Mouse (Mus musculus) left cerebral cortex, postnatal 25 days (tissue): Measurements from ENCODE around the gene Wfdc15b. TPM values are rescaled to one million over a fixed set of nuclear protein-coding genes. Genes with fewer than 3 reads are reported as not detected.
"Not testable (repeated sequence)": the region's sequence is repeated elsewhere in the genome, so short reads cannot be mapped to it uniquely, and the experiment has no call there.

Source experiments
- DNase-seq, 2 experiments: peaks; one replicate each; pipeline ENCODE4 v3.0.0; 2022; ENCODE audit warnings: low spot score in 2 of 2, mixed read lengths in 1 of 2
- intact Hi-C: fragments of 180-260 bp; cut with DNase I; formaldehyde crosslinking; loops from one replicate; pipeline ENCODE4 v1.15.1; 2025
- total RNA-seq, 2 experiments: library from RNA; stranded (reverse); gene quantifications; 2 replicates each; pipeline ENCODE4 v1.2.3; 2021

Gene Wfdc15b
- total RNA-seq, result not detected

DNA sequence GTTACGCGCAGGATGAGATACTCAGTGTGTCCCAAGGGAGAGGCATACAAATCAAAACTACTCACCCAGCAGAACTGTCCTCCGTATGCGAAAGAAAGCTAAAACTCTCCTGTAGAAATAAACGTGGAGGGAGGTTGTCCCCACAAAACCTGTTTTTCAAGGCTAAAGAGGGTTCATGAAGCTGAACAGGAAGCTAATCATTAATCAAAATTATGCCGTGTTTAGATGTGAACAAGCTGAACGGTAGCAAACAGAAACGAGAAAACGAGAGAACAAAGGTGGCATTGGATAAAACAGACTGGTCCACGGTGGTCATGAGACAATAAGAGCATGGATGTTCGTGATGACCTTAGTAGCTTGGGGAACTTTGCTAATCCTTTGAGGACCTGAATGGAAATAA, at the start of gene Wfdc15b:
Wfdc15b (minus strand) TSS at position 139 of the 400 bp plus-strand sequence.
- DNase-seq, result no peak
- intact Hi-C loops, result no loop called here

DNA sequence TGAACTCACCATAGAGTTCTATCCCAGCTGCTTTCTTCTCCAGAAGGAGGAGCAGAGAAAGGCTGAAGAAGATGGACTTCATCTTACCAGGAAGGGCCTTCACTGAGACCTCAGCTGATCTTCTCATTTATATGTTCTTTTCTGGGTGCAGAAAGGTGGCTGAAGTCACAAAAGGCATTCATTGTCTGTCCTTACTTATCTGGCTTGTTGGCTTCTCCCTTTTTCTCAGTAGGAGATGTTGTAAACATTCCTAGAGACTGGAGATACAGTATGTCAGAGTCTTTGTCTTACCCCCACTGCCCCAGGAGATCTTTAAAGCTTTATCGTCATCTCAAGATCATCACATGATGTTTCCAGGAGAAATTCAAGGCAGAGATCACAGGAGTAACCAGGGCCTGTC, 35.1 kb upstream of the Wfdc15b start, which contains the start of gene Svs3b:
Svs3b (minus strand) TSS at position 101 of the 400 bp plus-strand sequence.
- DNase-seq, intact Hi-C loops: not testable (repeated sequence)

DNA sequence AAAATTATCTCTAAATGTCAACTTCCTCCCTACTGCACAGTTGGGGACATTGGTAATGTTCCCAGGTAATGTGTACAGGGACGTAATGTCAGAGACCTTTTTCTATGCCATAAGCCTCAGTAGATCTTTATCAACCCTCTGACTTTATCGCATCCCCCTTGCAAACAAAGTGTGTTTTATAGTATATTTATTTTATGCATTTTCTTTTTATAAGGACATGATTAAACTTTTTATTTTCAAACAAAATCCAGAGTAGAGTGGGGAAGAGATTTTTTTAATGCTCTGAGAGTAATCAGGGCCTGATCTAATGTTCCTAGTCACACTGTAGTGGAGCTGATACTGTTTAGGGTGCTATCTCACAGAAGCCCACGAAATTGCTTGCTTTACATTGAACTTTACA, 16.9 kb upstream of the Wfdc15b start, which contains the start of gene Svs2:
Svs2 (minus strand) TSS at position 101 of the 400 bp plus-strand sequence.
- intact Hi-C loops, result no loop called here
- no peak for DNase-seq

DNA sequence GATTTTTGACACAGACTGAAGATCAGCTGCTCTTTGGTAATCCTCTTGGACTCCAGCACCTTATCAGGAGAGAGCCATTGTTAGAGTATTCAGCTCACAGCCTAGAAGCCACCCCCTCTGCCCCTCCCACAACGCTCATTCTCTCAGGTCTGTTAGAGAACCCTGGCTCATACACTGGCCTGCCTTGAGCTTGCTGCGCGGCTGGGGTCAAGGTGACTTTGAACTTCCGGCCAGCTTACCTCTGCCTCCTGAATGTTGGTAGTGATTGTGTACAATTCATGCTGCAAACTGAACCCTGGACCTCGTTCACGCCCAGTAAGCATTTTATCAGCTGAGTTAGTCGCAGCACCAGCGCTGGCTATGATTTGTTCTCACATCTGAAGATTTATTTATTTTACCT, 11.2 kb upstream of the Wfdc15b start:
- DNase-seq, result no peak
- intact Hi-C loops, result no loop called here

DNA sequence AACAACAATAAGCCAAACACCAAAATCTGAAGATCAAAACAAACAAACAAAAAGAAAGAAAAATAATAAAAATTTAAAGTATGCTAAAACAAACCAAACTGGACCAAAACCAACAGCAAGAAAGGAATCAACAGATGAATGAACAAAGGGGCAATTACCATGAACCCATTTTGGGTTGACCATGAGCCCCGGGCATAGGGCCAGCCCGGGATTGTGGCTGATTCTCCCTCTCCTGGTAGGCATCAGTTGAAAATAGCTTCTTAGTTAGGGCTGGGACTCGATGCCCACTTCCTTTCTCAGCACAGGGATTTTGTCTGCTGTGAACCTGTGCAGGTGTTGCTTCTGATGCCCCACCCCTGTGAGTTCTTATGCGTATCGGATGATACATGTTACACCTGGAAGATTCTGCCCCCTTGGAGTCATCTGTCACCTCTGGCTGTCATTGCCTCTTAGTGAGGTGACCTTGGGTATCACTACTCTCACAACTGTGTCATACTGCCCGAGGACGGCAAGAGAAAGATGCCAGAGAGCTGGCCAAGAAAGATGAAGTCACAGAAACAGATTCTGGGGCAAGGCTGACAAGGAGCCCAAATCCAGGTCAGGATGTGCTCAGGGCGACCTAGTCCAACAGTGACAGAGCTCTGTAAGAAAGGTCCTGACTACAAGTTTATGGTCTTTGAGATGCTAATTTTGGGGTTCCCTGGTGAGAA, 7.1 kb upstream of the Wfdc15b start:
- intact Hi-C loops, result no loop called here
- DNase-seq, result no peak

DNA sequence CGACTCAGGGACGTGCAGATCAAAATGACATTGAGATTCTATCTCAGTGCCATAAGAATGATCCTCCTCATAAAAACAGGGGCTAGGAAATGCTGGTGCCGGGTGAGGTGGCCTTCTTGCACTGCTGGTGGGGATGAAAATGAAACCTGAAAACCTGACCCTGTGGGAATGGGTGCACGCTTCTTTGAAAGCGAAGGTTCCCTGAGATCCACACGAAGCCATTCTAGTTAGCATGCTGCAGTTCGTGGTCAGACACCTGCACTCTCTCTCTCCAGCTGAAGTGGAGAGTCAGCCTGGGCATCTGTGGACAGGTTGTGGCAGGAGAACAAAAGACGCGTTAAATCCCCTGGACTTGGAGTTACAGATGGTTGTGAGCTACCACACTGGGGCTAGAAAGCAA, 2.2 kb downstream of the Wfdc15b start:
- intact Hi-C loops, result no loop called here

DNA sequence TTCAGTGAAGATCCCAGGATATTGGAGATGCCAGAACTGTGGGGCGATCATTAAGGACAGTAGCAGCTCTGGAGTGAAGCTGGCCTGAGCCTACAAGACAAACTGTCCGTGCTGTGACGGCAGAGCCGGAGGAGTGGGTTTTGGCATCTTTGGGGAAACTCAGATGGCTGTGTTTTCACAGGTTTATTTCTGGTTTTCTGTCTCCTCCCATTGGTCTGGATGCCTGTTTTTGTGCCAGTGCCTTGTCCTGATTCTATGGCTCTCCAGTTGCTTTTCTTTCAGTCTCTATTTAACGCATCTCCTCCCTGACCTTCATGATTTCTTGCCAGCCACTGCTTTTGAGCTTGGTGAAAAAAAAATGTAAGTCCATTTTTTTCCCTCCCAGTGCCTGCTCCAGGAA, 8.7 kb downstream of the Wfdc15b start:
- DNase-seq, result peak in 1 of 2 experiments; percentile 75
- intact Hi-C loops, result loop anchor here (1.0 to 2.0 kb wide), 2 partner anchors 37 to 76 kb away; no protein-coding TSS in a partner anchor

More for the DNA sequence above, 2.2 kb downstream of the Wfdc15b start:
- DNase-seq, result no peak

DNA sequence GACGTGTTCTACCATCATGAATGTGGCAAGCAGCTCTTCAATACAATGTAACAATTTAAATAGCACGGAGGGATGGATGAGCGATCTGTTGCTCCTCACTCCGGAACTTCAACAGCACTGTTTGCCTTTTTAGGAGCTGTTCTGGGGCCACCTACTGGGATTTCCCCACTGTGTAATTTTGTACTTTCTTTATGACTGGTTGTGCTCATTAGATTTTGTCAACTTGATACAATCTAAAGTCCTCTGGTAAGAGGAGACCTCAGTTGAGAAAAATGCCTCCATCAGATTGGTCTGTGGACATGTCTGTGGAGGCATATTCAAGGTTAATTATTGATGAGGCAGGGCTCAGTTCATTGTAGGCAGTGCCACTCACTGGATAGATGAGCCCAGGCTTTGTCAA, 10.6 kb downstream of the Wfdc15b start:
- intact Hi-C loops, result no loop called here
- DNase-seq, result no peak

DNA sequence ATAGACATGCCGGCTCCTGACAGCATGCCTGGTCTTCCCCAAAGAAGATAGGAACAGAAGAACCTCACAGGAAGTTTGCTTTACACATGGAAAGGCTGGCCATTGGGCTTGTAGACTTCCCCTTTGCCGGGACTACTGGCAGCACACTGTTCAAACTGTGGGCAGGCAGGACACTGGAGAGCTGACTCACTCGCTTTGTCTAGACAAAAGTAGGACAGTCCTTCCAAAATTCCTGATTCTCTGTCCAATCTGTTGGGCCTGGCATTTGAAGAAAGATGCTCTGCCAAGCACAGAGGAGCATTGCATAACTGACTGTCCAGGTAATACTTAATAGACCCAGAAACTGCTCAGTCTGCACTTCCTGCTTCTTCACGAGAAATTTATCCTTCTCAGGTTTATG, 14.8 kb downstream of the Wfdc15b start:
- peak in 1 of 2 experiments; percentile 77 for DNase-seq

DNA sequence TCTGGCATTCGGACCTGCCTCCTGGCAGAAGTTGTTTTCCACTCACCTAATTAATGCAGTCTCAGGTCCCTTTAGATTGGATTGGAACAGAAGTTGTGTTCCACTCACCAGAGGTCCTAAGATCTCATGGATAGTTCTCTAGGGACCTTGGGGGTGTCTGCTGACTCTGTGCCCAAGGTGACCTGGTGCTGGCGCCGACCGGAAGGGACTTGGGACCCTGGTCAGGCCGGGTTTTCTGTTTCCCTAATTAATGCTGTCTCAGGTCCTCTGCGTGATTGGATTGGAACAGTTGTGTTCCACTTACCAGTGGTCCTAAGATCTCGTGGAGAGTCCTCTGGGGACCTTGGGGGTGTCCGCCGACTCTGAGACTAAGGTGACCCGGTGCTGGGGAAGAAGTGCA, 15.4 kb downstream of the Wfdc15b start:
- DNase-seq, intact Hi-C loops: not testable (repeated sequence)

More for the DNA sequence above, 14.8 kb downstream of the Wfdc15b start:
- intact Hi-C loops, result no loop called here

DNA sequence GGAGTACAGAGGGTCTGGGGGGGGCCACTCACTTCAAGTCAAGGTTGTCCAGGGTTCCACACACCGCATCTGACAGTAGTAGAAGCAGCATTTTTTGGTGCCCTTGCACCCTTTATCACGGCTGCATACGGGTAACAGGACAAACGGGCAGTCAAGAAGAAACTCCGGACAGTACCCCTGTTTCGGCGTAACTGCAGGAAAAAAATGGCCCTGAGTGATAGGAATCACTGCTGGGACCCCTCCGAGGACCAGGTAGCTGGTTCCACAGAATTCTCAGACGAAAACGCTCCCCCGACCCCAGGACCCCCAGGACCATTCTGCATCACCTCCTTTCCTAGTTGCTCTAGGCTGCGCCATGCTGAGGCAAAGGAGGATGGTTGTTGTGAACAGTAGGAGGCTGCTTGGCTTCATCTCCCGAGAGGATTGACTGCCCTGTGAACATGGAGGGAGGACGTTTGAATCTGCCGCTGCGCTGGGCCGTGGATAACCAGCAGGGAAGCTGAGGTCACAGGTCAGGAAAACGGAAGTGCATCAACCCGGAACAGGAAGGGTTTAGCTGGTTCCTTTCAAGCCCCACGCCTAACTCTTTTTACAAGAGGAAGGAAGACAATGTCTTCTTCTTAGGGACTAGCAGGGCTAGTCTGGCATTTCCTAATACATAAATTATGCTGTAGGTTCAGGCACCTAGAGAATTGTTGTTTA, 21.7 kb downstream of the Wfdc15b start, which contains the start of gene Wfdc15a:
Wfdc15a (minus strand) TSS at position 505 of the 702 bp plus-strand sequence.
- intact Hi-C loops, result no loop called here
- no peak for DNase-seq

DNA sequence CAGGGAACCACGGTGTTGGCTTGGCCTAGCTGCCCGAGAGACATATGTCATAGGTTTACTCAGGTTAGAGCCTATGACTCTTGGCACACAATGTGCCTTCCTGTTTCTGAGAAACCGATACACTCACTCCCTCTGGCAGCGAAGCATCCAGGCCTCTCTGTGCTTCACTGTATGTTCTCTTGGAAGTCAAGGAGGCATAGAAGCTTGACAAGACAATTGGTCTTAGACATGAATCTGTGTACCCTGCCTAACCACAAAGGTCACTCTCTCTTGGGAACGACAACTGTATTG, 24.8 kb downstream of the Wfdc15b start:
- no peak for DNase-seq
- intact Hi-C loops, result no loop called here

DNA sequence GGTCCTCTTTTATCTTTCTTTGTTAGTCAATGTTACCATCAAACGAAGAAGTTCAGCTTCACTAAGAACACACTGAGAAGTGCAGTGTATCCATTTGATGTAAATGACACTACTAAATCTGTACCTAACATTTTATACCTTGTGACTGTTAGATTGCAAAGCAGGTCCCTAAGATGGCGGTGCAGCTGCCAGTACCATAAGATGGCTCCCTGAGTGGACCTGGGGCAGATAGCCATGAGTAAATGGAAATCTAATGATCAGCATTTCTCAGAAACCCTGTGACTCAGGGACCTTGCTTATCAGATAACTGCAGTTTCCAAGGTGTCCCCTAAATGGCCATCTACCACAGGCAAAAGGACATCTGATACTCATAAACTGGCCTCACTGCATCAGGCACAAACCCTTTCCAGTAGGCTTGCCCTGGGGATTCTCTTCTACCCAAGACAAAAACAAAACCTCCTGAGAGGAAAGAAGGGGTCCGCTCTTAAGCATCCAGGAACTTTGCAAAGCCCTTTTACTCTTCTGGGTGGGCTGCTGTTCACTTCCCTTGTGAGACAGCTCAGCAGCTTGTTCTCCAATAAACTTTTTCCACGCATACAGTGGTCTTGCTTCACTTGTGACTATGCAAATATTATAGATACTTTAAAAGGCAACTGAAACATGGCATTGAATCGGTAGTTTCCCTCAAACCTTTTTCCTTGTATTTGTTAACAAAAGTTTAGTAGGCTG, 25.3 kb downstream of the Wfdc15b start:
- intact Hi-C loops, result no loop called here
- no peak for DNase-seq

DNA sequence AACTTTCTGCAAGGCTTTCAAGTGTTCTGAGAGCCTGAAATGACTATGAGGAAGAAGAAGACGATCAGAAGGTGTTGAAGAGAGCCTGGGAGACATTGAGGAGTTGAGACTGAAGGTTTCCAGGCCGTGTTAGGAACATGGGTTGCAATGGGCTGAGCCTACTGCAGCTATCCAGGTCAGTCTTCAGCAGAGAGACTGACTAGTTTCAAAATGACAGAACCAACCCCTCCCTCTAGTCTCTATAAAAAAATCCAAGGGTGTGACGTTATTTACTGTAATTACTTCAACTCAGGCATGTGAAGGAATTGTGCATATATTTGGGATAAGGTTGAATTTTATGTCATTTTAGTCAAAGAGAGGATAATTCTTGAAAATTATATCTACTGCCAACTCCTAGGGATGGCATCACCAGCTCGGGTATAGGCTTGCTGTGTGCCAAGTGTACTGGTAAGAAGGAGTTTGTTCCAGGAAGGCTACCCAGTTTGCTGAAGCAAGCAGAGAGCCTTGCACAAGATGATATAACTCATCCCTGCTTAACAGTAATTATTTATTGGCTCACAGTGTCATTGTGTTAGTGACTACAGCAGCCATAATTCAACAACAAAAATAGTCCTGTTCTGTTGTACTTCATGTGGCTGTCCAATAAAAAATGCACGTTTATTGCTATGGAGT, 26.4 kb downstream of the Wfdc15b start:
- no peak for DNase-seq
- intact Hi-C loops, result no loop called here

DNA sequence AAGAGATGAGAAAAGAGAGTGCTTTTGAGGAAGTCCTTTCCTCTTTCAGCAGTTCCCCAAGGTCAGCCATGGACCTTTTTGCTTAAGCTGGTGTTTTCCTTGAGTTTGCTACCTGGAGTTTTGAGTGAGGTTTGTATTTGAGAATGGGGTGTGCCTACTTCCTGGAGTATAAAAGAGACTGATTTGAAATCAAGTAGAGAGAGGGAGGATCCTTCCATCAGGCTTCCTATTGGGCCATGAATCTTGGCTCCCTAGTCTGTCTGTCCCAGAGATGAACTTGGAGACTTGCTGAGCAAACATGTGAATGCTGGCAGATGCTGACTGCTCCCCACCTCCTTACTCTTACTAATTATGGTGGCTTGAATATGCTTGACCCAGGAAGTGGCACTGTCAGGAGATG, 29.2 kb downstream of the Wfdc15b start:
- DNase-seq, result no peak
- intact Hi-C loops, result no loop called here

DNA sequence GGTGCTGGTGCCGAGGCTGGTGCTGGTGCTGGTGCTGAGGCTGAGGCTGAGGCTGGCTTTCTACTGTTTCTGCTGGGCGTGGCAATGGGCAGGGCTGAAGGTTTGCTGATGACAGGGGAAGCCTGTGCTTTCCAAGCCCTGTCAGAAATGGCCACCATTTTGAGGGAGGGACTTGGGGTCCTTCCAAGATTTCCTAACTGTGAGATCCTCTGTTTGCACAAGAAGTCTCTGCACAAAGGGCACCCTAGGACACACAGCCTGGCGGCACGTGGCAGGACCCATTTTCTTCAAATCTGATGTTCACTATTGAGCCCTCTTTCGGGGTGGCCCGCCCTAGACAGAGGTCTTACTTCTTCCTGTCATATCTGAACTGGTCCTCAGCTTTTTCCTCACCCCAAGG, 30.9 kb downstream of the Wfdc15b start, which contains the start of gene Wfdc12:
Wfdc12 (minus strand) TSS at position 33 of the 400 bp plus-strand sequence.
- intact Hi-C loops, result no loop called here
- DNase-seq, result no peak

DNA sequence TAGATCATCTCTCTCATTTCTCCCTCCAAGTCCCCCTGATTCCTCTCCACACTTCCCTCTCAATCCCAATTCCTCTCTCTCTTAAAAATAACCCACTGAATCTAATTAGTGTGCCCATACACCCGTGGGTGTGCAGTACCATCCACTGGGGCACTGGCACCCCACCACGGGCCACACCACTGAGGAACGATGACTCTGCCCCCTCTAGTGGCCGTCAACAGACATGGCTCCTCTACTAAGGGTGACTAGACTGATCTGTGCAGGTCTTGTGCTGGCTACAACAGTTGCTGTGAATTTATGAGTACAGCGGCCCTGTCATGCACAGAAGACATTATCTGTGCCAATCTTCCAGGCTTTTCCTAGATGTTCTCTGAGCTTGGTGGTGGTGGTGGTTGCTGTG, 32.7 kb downstream of the Wfdc15b start:
- DNase-seq, result no peak
- intact Hi-C loops, result no loop called here

DNA sequence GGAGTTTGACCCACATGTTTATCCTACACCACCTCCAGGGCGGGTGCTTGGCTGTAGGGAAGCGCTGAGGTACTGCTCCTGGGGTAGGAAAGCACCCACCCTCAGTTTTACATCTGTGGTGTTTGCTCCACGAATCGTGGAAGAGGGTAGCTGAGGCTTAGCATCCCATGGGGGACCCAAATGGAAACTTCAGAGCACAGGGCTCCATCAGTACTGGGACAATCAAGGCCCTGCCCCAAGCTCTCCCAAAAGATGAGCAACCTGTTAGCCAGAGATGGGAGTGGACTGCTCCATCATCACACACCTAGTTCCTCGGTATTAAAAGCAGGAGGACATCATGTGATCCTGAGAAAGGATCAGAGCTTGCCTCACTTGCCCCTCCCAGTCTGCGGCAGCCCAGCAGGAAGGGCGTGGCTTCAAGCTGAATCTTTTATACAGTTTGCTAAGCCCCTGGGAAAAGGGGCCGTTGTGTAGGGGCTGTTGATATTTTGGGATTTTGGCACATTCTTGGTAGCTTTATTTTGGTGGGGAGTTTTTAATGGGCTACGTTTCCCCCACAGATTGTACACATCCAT, 37.2 kb downstream of the Wfdc15b start:
- no peak for DNase-seq
- intact Hi-C loops, result no loop called here

DNA sequence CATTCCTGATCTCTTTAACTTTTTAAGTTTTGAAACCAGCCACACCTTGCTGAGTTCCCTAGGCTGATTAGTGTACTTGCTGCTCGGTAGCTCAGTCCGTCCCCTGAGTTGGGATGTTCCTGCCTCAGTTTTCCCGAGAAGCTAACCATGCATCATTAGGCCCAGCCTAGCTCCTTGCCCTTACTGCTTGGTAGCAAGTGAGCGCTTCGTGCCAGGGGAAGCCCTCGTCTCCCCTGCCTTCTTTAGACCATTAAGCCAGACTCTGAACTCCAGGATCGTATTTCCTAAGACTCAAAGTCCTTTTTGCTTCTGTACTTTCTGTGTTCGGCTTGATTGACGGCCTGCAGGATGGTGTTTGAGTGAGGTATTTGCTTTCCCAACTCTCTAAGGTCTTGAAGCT, 38.1 kb downstream of the Wfdc15b start:
- intact Hi-C loops, result no loop called here
- no peak for DNase-seq
